Mouse (Mus musculus) effector memory CD4-positive, alpha-beta T cell, adult 7 months (primary cell): ENCODE results near the gene Tmem190. TPM values are rescaled to one million over a fixed set of nuclear protein-coding genes. Genes with fewer than 3 reads are reported as not detected.

ENCODE experiments used
- polyA plus RNA-seq: library from polyadenylated mRNA; unstranded; fragments of 100-300 nt; shearing (Covaris generic); gene quantifications from one replicate; pipeline ENCODE4 v1.2.1, GENCODE M21; 2017

The Tmem190 gene
- polyA plus RNA-seq, result not detected

GRCm38 (mm10) chr7:4782759-4783158 is at the start of gene Tmem190, which contains the start of gene Il11:
Gene Tmem190, plus strand, starts transcription at chr7:4782937.
Gene Il11, minus strand, starts transcription at chr7:4782859.

GRCm38 (mm10) chr7:4739544-4740275 is 43.0 kb upstream of the Tmem190 start, which contains the start of gene Kmt5c:
Gene Kmt5c, plus strand, starts transcription at chr7:4740115.

DNA sequence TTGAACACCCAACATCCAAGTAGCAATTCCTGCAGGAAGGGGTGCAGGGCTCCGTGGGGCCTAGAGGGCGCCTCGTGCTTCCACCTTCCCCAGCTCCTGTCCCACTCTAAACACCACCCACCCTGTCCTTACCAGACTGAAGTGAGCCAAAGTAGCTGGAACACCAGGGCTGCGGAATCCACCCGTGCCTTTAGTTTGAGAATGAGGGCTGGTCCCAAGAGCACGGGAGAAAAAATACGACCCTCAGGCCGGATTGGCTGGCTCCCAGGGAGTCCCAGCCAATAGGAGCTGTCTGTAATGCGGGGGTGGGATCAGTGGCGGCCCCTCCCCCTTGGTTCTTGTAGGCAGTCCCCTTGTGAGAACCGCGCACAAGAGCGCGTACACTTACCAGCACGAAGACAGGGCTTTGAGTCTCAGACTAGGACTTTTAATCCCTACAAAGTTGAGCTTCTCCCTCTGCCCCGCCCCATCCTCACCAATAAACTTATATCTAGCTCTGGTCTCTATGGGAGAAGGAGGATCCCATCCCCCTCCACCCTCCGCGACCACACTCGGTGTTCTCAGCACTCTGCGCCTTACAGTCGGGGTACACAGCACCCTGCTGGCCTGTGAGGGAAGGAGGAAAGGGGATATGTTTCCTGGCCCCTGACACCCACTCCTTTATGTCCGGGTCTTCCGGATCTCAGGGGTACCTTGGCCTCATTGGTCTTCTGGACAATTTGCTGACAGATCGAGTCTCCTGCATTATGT is 29.7 kb upstream of the Tmem190 start, which contains the start of gene Cox6b2:
Gene Cox6b2, minus strand, starts transcription at position 274 of the 750 bp plus-strand sequence.

GRCm38 (mm10) chr7:4771202-4771601 is 11.5 kb upstream of the Tmem190 start, which contains the start of gene Fam71e2:
Gene Fam71e2, minus strand, starts transcription at chr7:4771302.

DNA sequence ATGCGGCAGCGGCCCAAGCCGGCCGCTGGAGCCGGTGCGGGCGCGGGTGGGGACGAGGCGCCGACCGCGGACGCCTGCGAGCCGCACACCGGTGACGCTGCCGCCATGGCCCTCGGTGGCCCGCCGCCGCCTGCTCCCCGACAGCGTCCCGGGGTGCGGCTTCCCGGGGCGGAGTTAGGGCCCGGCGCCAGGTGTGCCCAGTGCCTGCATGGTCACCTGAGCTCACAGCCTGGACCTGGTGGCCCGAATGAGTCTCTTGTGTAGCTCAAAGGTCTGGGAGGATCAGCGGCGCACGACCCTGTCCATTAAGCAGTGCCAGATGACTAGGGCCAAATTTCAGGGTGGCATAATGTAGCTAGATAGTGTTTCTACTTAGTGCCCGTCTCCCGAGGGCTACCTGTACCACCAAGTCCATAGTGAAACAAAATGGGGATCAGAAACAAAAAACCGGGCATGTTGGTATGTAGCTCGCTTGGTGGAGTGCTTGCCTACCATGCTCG is 6.7 kb downstream of the Tmem190 start, which contains the start of gene Tmem238:
Gene Tmem238, minus strand, starts transcription at position 221 of the 500 bp plus-strand sequence.

GRCm38 (mm10) chr7:4792278-4793212 is 9.8 kb downstream of the Tmem190 start, which contains the start of gene Rpl28:
Gene Rpl28, plus strand, starts transcription at chr7:4792874.

DNA sequence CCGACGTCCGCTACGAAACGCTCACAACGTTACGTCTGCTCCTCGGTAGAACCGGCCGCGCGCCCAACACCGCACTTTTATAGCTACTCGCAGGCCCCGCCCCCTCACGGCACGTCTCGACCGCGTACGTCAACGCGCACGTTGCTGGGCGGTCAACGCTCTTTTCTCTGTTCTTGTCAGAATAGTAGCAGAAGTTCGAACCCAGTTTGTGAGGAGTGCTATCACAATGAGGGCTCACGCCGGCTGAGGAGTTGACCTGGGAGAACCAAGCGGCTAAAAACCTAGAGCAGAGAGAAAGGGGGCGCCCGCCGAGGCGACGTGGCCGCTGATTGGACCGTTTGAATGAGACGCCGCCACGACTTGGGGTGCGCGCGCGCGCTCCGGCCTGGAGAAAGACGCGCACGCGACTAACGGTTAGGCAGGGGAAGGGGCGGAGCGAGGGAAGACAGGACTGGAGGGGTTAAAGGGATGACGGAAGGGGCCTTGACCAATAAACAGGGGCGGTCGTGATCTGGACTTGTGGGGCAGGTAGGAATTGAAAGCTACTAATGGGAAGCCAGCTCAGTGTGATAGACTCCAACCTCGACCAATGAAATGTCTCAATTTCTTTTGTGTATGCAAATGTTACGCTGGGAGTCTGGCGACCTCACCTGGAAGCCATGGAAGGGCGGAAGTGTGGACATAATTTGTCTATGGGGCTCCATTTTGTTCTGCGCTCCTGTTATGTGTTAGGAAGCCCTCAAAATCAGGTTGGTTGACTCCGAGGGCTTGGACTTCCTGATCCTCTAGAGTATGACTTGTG is 29.8 kb downstream of the Tmem190 start, which contains the start of gene Ube2s:
Gene Ube2s, minus strand, starts transcription at position 288 of the 802 bp plus-strand sequence.

Other genes with a start within 250 kb of the Tmem190 start
- gene Syt5, start 235.4 kb upstream of the Tmem190 start, polyA plus RNA-seq, result 1.0 TPM
- gene Ptprh, start 178.9 kb upstream of the Tmem190 start, polyA plus RNA-seq, result not detected
- 11.7 TPM for gene Tmem86b, start 151.5 kb upstream of the Tmem190 start, polyA plus RNA-seq
- gene Ppp6r1, start 123.9 kb upstream of the Tmem190 start, polyA plus RNA-seq, result 243 TPM
- gene Hspbp1, start 97.9 kb upstream of the Tmem190 start, polyA plus RNA-seq, result 62.4 TPM
- gene Brsk1, start 92.3 kb upstream of the Tmem190 start, polyA plus RNA-seq, result not detected
- gene Tmem150b, start 57.7 kb upstream of the Tmem190 start, polyA plus RNA-seq, result not detected
- 29.2 TPM for gene Kmt5c, start 42.8 kb upstream of the Tmem190 start, polyA plus RNA-seq
- gene Cox6b2, start 29.8 kb upstream of the Tmem190 start, polyA plus RNA-seq, result not detected
- not detected for gene Fam71e2, start 11.6 kb upstream of the Tmem190 start, polyA plus RNA-seq
- 0.67 TPM for gene Il11, start 78 bp upstream of the Tmem190 start, polyA plus RNA-seq
- 8.3 TPM for gene Tmem238, start 6.7 kb downstream of the Tmem190 start, polyA plus RNA-seq
- 215 TPM for gene Rpl28, start 9.9 kb downstream of the Tmem190 start, polyA plus RNA-seq
- 275 TPM for gene Ube2s, start 29.7 kb downstream of the Tmem190 start, polyA plus RNA-seq
- not detected for gene Shisa7, start 61.8 kb downstream of the Tmem190 start, polyA plus RNA-seq
- 6.2 TPM for gene Isoc2b, start 87.3 kb downstream of the Tmem190 start, polyA plus RNA-seq
- 0.33 TPM for gene Isoc2a, start 94.2 kb downstream of the Tmem190 start, polyA plus RNA-seq
- not detected for gene Gm36210, start 123.6 kb downstream of the Tmem190 start, polyA plus RNA-seq
- gene Zfp628, start 132.3 kb downstream of the Tmem190 start, polyA plus RNA-seq, result 2.3 TPM
- gene Nat14, start 139.1 kb downstream of the Tmem190 start, polyA plus RNA-seq, result not detected
- gene Ssc5d, start 142.8 kb downstream of the Tmem190 start, polyA plus RNA-seq, result not detected
- gene Sbk2, start 181.5 kb downstream of the Tmem190 start, polyA plus RNA-seq, result not detected
- not detected for gene Sbk3, start 188.2 kb downstream of the Tmem190 start, polyA plus RNA-seq
- 20.4 TPM for gene Zfp579, start 213.2 kb downstream of the Tmem190 start, polyA plus RNA-seq
- 17.9 TPM for gene Zfp524, start 231.5 kb downstream of the Tmem190 start, polyA plus RNA-seq
- gene Fiz1, start 231.8 kb downstream of the Tmem190 start, polyA plus RNA-seq, result 48.5 TPM
- gene Gm44973, start 232.6 kb downstream of the Tmem190 start, polyA plus RNA-seq, result 5.2 TPM
- gene Zfp865, start 237.4 kb downstream of the Tmem190 start, polyA plus RNA-seq, result 6.4 TPM
- not detected for gene Ccdc106, start 237.6 kb downstream of the Tmem190 start, polyA plus RNA-seq